ENCODE assay signal across 8 mouse cellular contexts in the genomic region with DNA sequence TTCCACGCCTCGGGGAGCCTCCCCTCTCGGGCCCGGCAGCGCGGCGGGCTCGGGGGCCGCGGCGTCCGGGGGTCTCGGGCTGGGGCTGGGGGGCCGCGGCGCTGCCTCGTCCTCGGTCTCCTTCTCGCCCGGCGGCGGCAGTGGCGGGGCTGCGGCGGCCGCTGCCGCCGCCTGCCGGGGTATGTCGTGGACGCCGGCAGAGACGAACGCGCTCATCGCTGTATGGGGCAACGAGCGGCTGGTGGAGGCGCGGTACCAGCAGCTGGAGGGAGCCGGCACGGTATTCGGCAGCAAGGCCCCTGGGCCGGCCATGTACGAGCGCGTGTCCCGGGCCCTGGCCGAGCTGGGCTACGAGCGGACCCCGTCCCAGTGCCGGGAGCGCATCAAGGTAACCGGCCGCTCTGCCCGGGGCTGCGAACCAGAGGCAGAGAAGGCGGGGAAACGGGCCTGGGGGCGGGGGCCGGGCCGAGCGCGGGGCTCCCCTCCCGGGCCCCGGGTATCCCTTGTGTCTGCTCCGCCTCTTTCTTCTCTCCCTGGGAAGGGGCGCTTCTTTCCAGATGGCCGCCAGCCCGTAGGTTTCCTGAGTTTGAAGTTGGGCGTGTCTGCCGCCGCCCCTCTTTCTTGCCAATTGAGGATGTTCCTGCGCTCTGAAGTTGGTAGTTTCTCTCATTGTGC. TPM values are rescaled to one million over a fixed set of nuclear protein-coding genes. Genes with fewer than 3 reads are reported as not detected.
DNase-seq lines count a peak whose midpoint lies in the region; ATAC-seq and TF ChIP-seq lines count a peak whose summit lies in the region.

No protein-coding gene starts in this region.

- peaks cover 17% of the 10 kb centered on the region for H3K36me3 ChIP-seq in heart, embryonic 13.5 days
- H3K36me3 ChIP-seq in kidney, postnatal 0 days (ENCODE audit: insufficient read depth, low read length): 0 out of 2 replicates have a peak, but pooled peaks cover 4% of the 10 kb centered on the region
- no peaks in the 10 kb centered on the region for H3K36me3 ChIP-seq in neural tube, embryonic 14.5 days (ENCODE audit: control insufficient read depth, insufficient read depth, low read length)

- H3K4me1 ChIP-seq in heart, embryonic 13.5 days: peaks cover 23% of the 10 kb centered on the region
- H3K4me1 ChIP-seq in kidney, postnatal 0 days (replicated peaks; ENCODE audit: insufficient read depth, low read length): peaks cover 11% of the 10 kb centered on the region; the same call in 1 of the 2 replicates
- peaks cover 10% of the 10 kb centered on the region for H3K4me1 ChIP-seq in neural tube, embryonic 14.5 days (ENCODE audit: control insufficient read depth, insufficient read depth, low read length)

- DNase-seq in CD8-positive naive resting alpha-beta T cell, adult 2 months (ENCODE audit: low read depth in 2 of 2, low spot score in 2 of 2): peak; percentile 16 to 25
- DNase-seq in brain, embryonic 14.5 days (ENCODE audit: low read depth): peak; percentile 75
- DNase-seq in kidney, postnatal 0 days (ENCODE audit: low spot score): peak; percentile 86
- DNase-seq in lung, adult 18-20 months: peak; percentile 38 to 49
- DNase-seq in testis, postnatal 14 days (ENCODE audit: low spot score): peak; percentile 69

- peak; percentile 54 for ATAC-seq in erythroblast, adult 5-6 weeks (replicated peaks; ENCODE audit: low FRiP score, poor library complexity, severe bottlenecking)
- ATAC-seq in heart, embryonic 13.5 days (ENCODE audit: extremely low read depth, insufficient number of reproducible peaks, low FRiP score, low TSS enrichment): peak; percentile 67
- ATAC-seq in kidney, postnatal 0 days (replicated peaks; ENCODE audit: low FRiP score, low read depth): peak; percentile 69
- ATAC-seq in neural tube, embryonic 14.5 days (ENCODE audit: low read depth): peak; percentile 80

- no peaks in the 10 kb centered on the region for H3K27me3 ChIP-seq in heart, embryonic 13.5 days (replicated peaks)
- H3K27me3 ChIP-seq in kidney, postnatal 0 days (ENCODE audit: insufficient read depth, low read length): no peaks in the 10 kb centered on the region
- H3K27me3 ChIP-seq in neural tube, embryonic 14.5 days (ENCODE audit: control insufficient read depth, insufficient read depth, low read length): no peaks in the 10 kb centered on the region

- no peaks in the 10 kb centered on the region for H3K9me3 ChIP-seq in heart, embryonic 13.5 days
- H3K9me3 ChIP-seq in kidney, postnatal 0 days (replicated peaks; ENCODE audit: low read length): no peaks in the 10 kb centered on the region
- no peaks in the 10 kb centered on the region for H3K9me3 ChIP-seq in neural tube, embryonic 14.5 days (ENCODE audit: control insufficient read depth, low read length)

- H3K9ac ChIP-seq in heart, embryonic 13.5 days: peak overlapping the region; percentile 98
- H3K9ac ChIP-seq in kidney, postnatal 0 days (ENCODE audit: low read depth, low read length): peak overlapping the region; percentile 96
- H3K9ac ChIP-seq in neural tube, embryonic 14.5 days (replicated peaks; ENCODE audit: low read depth, low read length): peak overlapping the region; percentile 92

- WGBS in heart, embryonic 13.5 days: 0% methylated on average over 74 of the region's 75 CpGs
- WGBS in kidney, postnatal 0 days: under 1% methylated on average over 68 of the region's 75 CpGs
- WGBS in neural tube, embryonic 14.5 days: 1% methylated on average over 51 of the region's 75 CpGs

- H3K27ac ChIP-seq in heart, embryonic 13.5 days (replicated peaks): peak overlapping the region; percentile 100
- H3K27ac ChIP-seq in kidney, postnatal 0 days: peak overlapping the region; percentile 100
- H3K27ac ChIP-seq in neural tube, embryonic 14.5 days (ENCODE audit: low read depth, low read length): peak overlapping the region; percentile 99

- TF ChIP-seq CTCF in brain, embryonic 14.5 days (IDR thresholded peaks at IDR 0.05; ENCODE audit: borderline replicate concordance, extremely low read depth, insufficient read depth, insufficient read length): no peak
- no peak for TF ChIP-seq CTCF in kidney, postnatal 0 days (IDR thresholded peaks at IDR 0.05; ENCODE audit: low read depth)

- H3K4me3 ChIP-seq in heart, embryonic 13.5 days: peak overlapping the region; percentile 97
- peak overlapping the region; percentile 100 for H3K4me3 ChIP-seq in kidney, postnatal 0 days (replicated peaks; ENCODE audit: low read depth, low read length)
- H3K4me3 ChIP-seq in neural tube, embryonic 14.5 days (ENCODE audit: low read depth, low read length): peak overlapping the region; percentile 95

- peak overlapping the region; percentile 83 for H3K4me2 ChIP-seq in heart, embryonic 13.5 days
- H3K4me2 ChIP-seq in kidney, postnatal 0 days (ENCODE audit: low read length): peak overlapping the region; percentile 91
- peak overlapping the region; percentile 60 for H3K4me2 ChIP-seq in neural tube, embryonic 14.5 days (ENCODE audit: low read depth, low read length)

- no peak for TF ChIP-seq POLR2A in brain, embryonic 14.5 days (IDR thresholded peaks at IDR 0.05; ENCODE audit: borderline replicate concordance, extremely low read depth, insufficient read depth, insufficient read length, poor library complexity, severe bottlenecking)

RNA-seq across cellular contexts. Expression of a gene that starts 0.5 kb away (rescaled TPM):
- 65.0 and 72.6 TPM in 2 replicates for polyA plus RNA-seq in brain, embryonic 14.5 days (2012; rRNA removed)
- 2.3 and 2.5 TPM in 2 replicates for total RNA-seq in erythroblast, adult 5-6 weeks (2015; ENCODE audit: low replicate concordance)
- 8.2 and 10.7 TPM in 2 replicates for total RNA-seq in erythroblast, adult 5-6 weeks (2017; ENCODE audit: low replicate concordance)
- 14.3 and 14.7 TPM in 2 replicates for polyA plus RNA-seq in heart, embryonic 13.5 days (2015; fragmentation: Nextera tagmentation; extraction: Ambion mirVana)
- 15.1 and 16.9 TPM in 2 replicates for polyA plus RNA-seq in kidney, postnatal 0 days (2015; fragmentation: Nextera tagmentation; extraction: Ambion mirVana)
- polyA plus RNA-seq in neural tube, embryonic 14.5 days (2014; fragmentation: Nextera tagmentation; extraction: Ambion mirVana): 36.2 and 39.5 TPM in 2 replicates

RNA-seq across cellular contexts. Expression of a gene that starts 38.3 kb away (rescaled TPM):
- 32.6 and 34.7 TPM in 2 replicates for polyA plus RNA-seq in brain, embryonic 14.5 days (2012; rRNA removed)
- not detected in 2 replicates for total RNA-seq in erythroblast, adult 5-6 weeks (2015; ENCODE audit: low replicate concordance)
- 0.42 TPM in 1 of 2 replicates, not detected in the other for total RNA-seq in erythroblast, adult 5-6 weeks (2017; ENCODE audit: low replicate concordance)
- 69.9 and 76.5 TPM in 2 replicates for polyA plus RNA-seq in heart, embryonic 13.5 days (2015; fragmentation: Nextera tagmentation; extraction: Ambion mirVana)
- 68.5 and 70.7 TPM in 2 replicates for polyA plus RNA-seq in kidney, postnatal 0 days (2015; fragmentation: Nextera tagmentation; extraction: Ambion mirVana)
- polyA plus RNA-seq in neural tube, embryonic 14.5 days (2014; fragmentation: Nextera tagmentation; extraction: Ambion mirVana): 24.0 and 42.5 TPM in 2 replicates

RNA-seq across cellular contexts. Expression of a gene that starts 49.5 kb away (rescaled TPM):
- 2.9 and 4.3 TPM in 2 replicates for polyA plus RNA-seq in brain, embryonic 14.5 days (2012; rRNA removed)
- total RNA-seq in erythroblast, adult 5-6 weeks (2015; ENCODE audit: low replicate concordance): not detected in 2 replicates
- not detected in 2 replicates for total RNA-seq in erythroblast, adult 5-6 weeks (2017; ENCODE audit: low replicate concordance)
- polyA plus RNA-seq in heart, embryonic 13.5 days (2015; fragmentation: Nextera tagmentation; extraction: Ambion mirVana): 1.4 and 1.6 TPM in 2 replicates
- 4.2 and 5.5 TPM in 2 replicates for polyA plus RNA-seq in kidney, postnatal 0 days (2015; fragmentation: Nextera tagmentation; extraction: Ambion mirVana)
- polyA plus RNA-seq in neural tube, embryonic 14.5 days (2014; fragmentation: Nextera tagmentation; extraction: Ambion mirVana): 0.76 and 1.1 TPM in 2 replicates

RNA-seq across cellular contexts. Expression of a gene that starts 56.5 kb away (rescaled TPM):
- 33.5 and 41.6 TPM in 2 replicates for polyA plus RNA-seq in brain, embryonic 14.5 days (2012; rRNA removed)
- total RNA-seq in erythroblast, adult 5-6 weeks (2015; ENCODE audit: low replicate concordance): not detected in 2 replicates
- not detected in 2 replicates for total RNA-seq in erythroblast, adult 5-6 weeks (2017; ENCODE audit: low replicate concordance)
- polyA plus RNA-seq in heart, embryonic 13.5 days (2015; fragmentation: Nextera tagmentation; extraction: Ambion mirVana): 0.14 and 0.17 TPM in 2 replicates
- 0.25 and 0.51 TPM in 2 replicates for polyA plus RNA-seq in kidney, postnatal 0 days (2015; fragmentation: Nextera tagmentation; extraction: Ambion mirVana)
- polyA plus RNA-seq in neural tube, embryonic 14.5 days (2014; fragmentation: Nextera tagmentation; extraction: Ambion mirVana): 13.6 and 25.1 TPM in 2 replicates

Comparison
In these comparisons a context has a peak if more than half of its experiments do, and no peak if none do; other contexts are left out.
1. Peak in every context shown above with its lines: DNase-seq, ATAC-seq, H3K4me3 ChIP-seq and H3K27ac ChIP-seq.
2. DNase-seq: peak in every context shown above with its lines; median percentile 86 in kidney, postnatal 0 days; 75 in brain, embryonic 14.5 days; 69 in testis, postnatal 14 days; 44 in lung, adult 18-20 months; 20 in CD8-positive naive resting alpha-beta T cell, adult 2 months.